10 mouse cellular contexts compared by ENCODE assay signal in the genomic region with DNA sequence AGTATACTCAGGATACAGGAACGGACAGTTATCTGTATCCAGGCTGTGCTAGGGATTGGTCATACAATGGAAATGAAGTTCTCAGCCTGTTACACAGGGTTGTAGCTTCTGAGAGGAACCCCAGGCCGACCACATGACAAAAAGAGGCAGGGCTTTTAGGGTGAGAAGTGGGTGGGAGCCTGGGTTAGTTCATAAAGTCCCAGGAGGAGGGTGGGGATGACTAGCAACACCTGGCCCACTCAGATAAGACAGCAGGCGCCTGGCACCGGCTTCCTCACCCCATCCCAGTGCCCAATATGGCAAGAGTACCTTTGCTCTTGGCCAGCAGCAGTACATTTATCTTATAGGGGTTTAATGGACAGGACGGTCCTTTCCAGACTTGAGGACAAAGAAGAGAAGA. TPM values are rescaled to one million over a fixed set of nuclear protein-coding genes. Genes with fewer than 3 reads are reported as not detected.
A peak's percentile ranks its signal among the peaks of the same experiment; 100 is the strongest.
DNase-seq lines count a peak whose midpoint lies in the region; ATAC-seq and TF ChIP-seq lines count a peak whose summit lies in the region.
"Had no signal": no experiment of that assay in that cellular context is flagged by ENCODE, and none has a peak within 500 bp of the region (broad histone marks: within the 10 kb centered on the region; RNA-seq: fewer than 3 reads in every experiment).

No protein-coding gene starts in this region.

- no peak overlapping the region for H3K9ac ChIP-seq in lung, postnatal 0 days (replicated peaks; ENCODE audit: low read depth)
- H3K9ac ChIP-seq in liver, postnatal 0 days (replicated peaks), result peak overlapping the region; percentile 62

- H3K4me3 ChIP-seq in lung, postnatal 0 days (ENCODE audit: low read depth, low read length), result no peak overlapping the region
- peak overlapping the region; percentile 62 for H3K4me3 ChIP-seq in liver, postnatal 0 days (ENCODE audit: low read depth, low read length)

- DNase-seq in lung, postnatal 0 days (ENCODE audit: low spot score), result no peak
- DNase-seq in lung, postnatal 14 days, result no peak
- peak; percentile 88 for DNase-seq in c-Kit-positive CD71-positive TER-119-negative erythroid progenitor cells, embryonic 14.5 days (ENCODE audit: low read depth)
- DNase-seq in liver, postnatal 0 days, result peak; percentile 80
- peak; percentile 46 for DNase-seq in thymus, postnatal 25 days
- no peak for DNase-seq in gastrocnemius, adult 8-10 months (ENCODE audit: low spot score in 2 of 2)
- DNase-seq: adrenal gland, adult 8-10 months had no signal

- 80% methylated on average over 5 of the region's 5 CpGs for WGBS in lung, postnatal 0 days
- 59% methylated on average over 5 of the region's 5 CpGs for WGBS in liver, postnatal 0 days (ENCODE audit: insufficient replicate concordance)

- peaks cover 14% of the 10 kb centered on the region; the same call in 1 of the 2 replicates for H3K36me3 ChIP-seq in lung, postnatal 0 days (ENCODE audit: insufficient read depth, low read length)
- peaks cover 72% of the 10 kb centered on the region for H3K36me3 ChIP-seq in liver, postnatal 0 days (replicated peaks; ENCODE audit: insufficient read depth, low read length)

- no peaks in the 10 kb centered on the region for H3K9me3 ChIP-seq in lung, postnatal 0 days (ENCODE audit: low read length)
- H3K9me3 ChIP-seq in liver, postnatal 0 days (ENCODE audit: low read length), result no peaks in the 10 kb centered on the region

- no peak overlapping the region for H3K4me2 ChIP-seq in lung, postnatal 0 days (replicated peaks; ENCODE audit: low read depth, low read length)
- peak overlapping the region; percentile 71 for H3K4me2 ChIP-seq in liver, postnatal 0 days (ENCODE audit: low read depth, low read length)
- H3K4me2 ChIP-seq: heart, embryonic 11.5 days had no signal

- no peak overlapping the region for H3K27ac ChIP-seq in lung, postnatal 0 days (ENCODE audit: low read length)
- H3K27ac ChIP-seq in liver, postnatal 0 days (ENCODE audit: low read depth), result peak overlapping the region; percentile 78

- no peak for TF ChIP-seq EP300 in lung, postnatal 0 days (IDR thresholded peaks at IDR 0.05)
- peak; percentile 97 for TF ChIP-seq EP300 in liver, postnatal 0 days (IDR thresholded peaks at IDR 0.05; ENCODE audit: low read depth)

- no peaks in the 10 kb centered on the region for H3K4me1 ChIP-seq in lung, postnatal 0 days (ENCODE audit: insufficient read depth, low read depth, low read length)
- H3K4me1 ChIP-seq in liver, postnatal 0 days (ENCODE audit: insufficient read depth), result peaks cover 55% of the 10 kb centered on the region

- ATAC-seq in lung, postnatal 0 days, result peak; percentile 37; the same call in 1 of the 2 replicates
- ATAC-seq in liver, postnatal 0 days, result peak; percentile 88
- ATAC-seq in monocyte, adult 5-6 weeks (replicated peaks; ENCODE audit: insufficient number of reproducible peaks, low FRiP score, low TSS enrichment, poor library complexity, severe bottlenecking), result no peak
- no peak for ATAC-seq in cerebellum, adult (ENCODE audit: insufficient number of reproducible peaks, low FRiP score, low TSS enrichment)

- no peak for TF ChIP-seq CTCF in lung, postnatal 0 days (IDR thresholded peaks at IDR 0.05)
- TF ChIP-seq CTCF in liver, postnatal 0 days (IDR thresholded peaks at IDR 0.05; ENCODE audit: low read depth), result no peak

- H3K27me3 ChIP-seq in lung, postnatal 0 days (replicated peaks; ENCODE audit: insufficient read depth, low read length), result no peaks in the 10 kb centered on the region
- no peaks in the 10 kb centered on the region for H3K27me3 ChIP-seq in liver, postnatal 0 days (ENCODE audit: insufficient read depth, low read length)

RNA-seq across cellular contexts. Expression of a gene that starts 41.2 kb away (rescaled TPM):
- polyA plus RNA-seq in lung, postnatal 0 days (2015; fragmentation: Nextera tagmentation; extraction: Ambion mirVana), result 27.2 and 31.2 TPM in 2 replicates
- polyA plus RNA-seq in liver, postnatal 0 days (2015; fragmentation: Nextera tagmentation; extraction: Ambion mirVana), result 15.2 and 17.2 TPM in 2 replicates
- total RNA-seq in monocyte, adult 5-6 weeks (2017), result 15.8 to 51.1 TPM (median 20.4 TPM) in 3 replicates
- total RNA-seq in gastrocnemius, adult 8-10 months (2022), result 10 to 100 TPM; 17.4 to 31.8 (median 21.1) TPM

Comparison
In these comparisons a context has a peak if more than half of its experiments do, and no peak if none do; other contexts are left out.
1. ATAC-seq: peak in lung, postnatal 0 days (single experiment) and liver, postnatal 0 days (single experiment); none in monocyte, adult 5-6 weeks (single experiment) and cerebellum, adult (single experiment).
2. DNase-seq: peak in c-Kit-positive CD71-positive TER-119-negative erythroid progenitor cells, embryonic 14.5 days (single experiment), liver, postnatal 0 days (single experiment) and thymus, postnatal 25 days (single experiment); none in lung, postnatal 0 days (single experiment), lung, postnatal 14 days (single experiment) and gastrocnemius, adult 8-10 months (0 of 2).